Mouse (Mus musculus): ENCODE data around the gene Plekha1.

DNA sequence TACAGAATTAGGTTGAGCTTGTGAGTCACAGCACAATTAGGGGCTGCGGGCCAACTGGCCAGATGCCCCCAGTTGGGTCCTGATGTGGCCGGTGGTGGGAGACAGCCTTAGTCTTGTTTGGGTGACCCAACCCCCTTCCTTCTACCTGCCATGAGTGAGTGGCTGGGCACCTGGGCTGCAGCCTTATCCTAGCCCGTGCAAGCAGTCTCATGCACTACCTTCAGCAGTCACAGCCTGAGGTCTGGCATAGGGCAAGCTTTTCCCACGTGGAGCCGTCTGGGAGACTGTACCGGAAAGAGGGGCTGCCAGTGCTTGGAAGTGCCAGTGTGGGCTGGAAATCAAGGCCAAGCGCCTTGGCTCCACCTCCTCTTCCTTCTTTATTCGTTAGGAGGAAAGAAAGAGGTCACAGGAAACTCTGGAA lies 83.8 kb downstream of the Plekha1 start:
- TF ChIP-seq CTCF (IDR thresholded peaks at IDR 0.05; ENCODE audit: insufficient read depth, low read depth, low read length) (no peak), POLR2A (IDR thresholded peaks at IDR 0.05; ENCODE audit: insufficient read depth, low read depth, low read length) (no peak)

Measured in olfactory bulb, adult 2 months (tissue).